Mouse (Mus musculus) activated CD4-positive, CD25-positive, alpha-beta regulatory T cell, adult 4 months (primary cell): ENCODE measurements at regions not wholly inside any gene's neighbourhood (a gene's known extent, or its start where the extent isn't known, plus 50 kb on each side); places are given as distances from the start of the nearest gene placed in this dataset.
A peak's percentile ranks its signal among the peaks of the same experiment; 100 is the strongest.
"Not testable (repeated sequence)": the region's sequence is repeated elsewhere in the genome, so short reads cannot be mapped to it uniquely, and the experiment has no call there.

Source experiments
- ATAC-seq: one replicate; pipeline ENCODE4 v1.8.0; 2017

- ATAC-seq = not testable (repeated sequence)
Observed at GRCm38 (mm10) chr12:92883091-92883490, 1034.1 kb upstream of the Sel1l start.

- peak; percentile 59 for ATAC-seq
Observed at GRCm38 (mm10) chr12:92882540-92882939, 1033.6 kb upstream of the Sel1l start.

GRCm38 (mm10) chr12:92873602-92874001, 1024.6 kb upstream of the Sel1l start:
- peak; percentile 64 for ATAC-seq

- no peak for ATAC-seq
Observed at GRCm38 (mm10) chr12:92869336-92869735, 1020.4 kb upstream of the Sel1l start.

- ATAC-seq = peak; percentile 70
Observed at GRCm38 (mm10) chr12:92823090-92823786, 974.3 kb upstream of the Sel1l start.

GRCm38 (mm10) chr12:92818610-92819009, 969.7 kb upstream of the Sel1l start:
- ATAC-seq = no peak

GRCm38 (mm10) chr12:92801121-92801520, 952.2 kb upstream of the Sel1l start:
- no peak for ATAC-seq

GRCm38 (mm10) chr12:92783362-92783761, 934.4 kb upstream of the Sel1l start:
- ATAC-seq = no peak

- no peak for ATAC-seq
Observed at GRCm38 (mm10) chr12:92779695-92780292, 930.8 kb upstream of the Sel1l start.

- ATAC-seq = peak; percentile 72
Observed at GRCm38 (mm10) chr12:92775668-92776067, 926.7 kb upstream of the Sel1l start.

- ATAC-seq = no peak
Observed at GRCm38 (mm10) chr12:92748576-92748975, 899.6 kb upstream of the Sel1l start.

- ATAC-seq = no peak
Observed at GRCm38 (mm10) chr12:92740818-92741217, 891.9 kb upstream of the Sel1l start.

- no peak for ATAC-seq
Observed at GRCm38 (mm10) chr12:92739196-92739595, 890.2 kb upstream of the Sel1l start.

- peak; percentile 40 for ATAC-seq
Observed at GRCm38 (mm10) chr12:92737623-92738370, 888.8 kb upstream of the Sel1l start.

GRCm38 (mm10) chr12:92723022-92723421, 874.1 kb upstream of the Sel1l start:
- no peak for ATAC-seq

GRCm38 (mm10) chr12:92713415-92713814, 864.5 kb upstream of the Sel1l start:
- ATAC-seq = no peak

- no peak for ATAC-seq
Observed at GRCm38 (mm10) chr12:92708466-92708865, 859.5 kb upstream of the Sel1l start.

- ATAC-seq = no peak
Observed at GRCm38 (mm10) chr12:92703731-92704130, 854.8 kb upstream of the Sel1l start.

GRCm38 (mm10) chr12:92692956-92693355, 844.0 kb upstream of the Sel1l start:
- ATAC-seq = no peak

GRCm38 (mm10) chr12:92672396-92672795, 823.4 kb upstream of the Sel1l start:
- ATAC-seq = peak; percentile 86

GRCm38 (mm10) chr12:92646634-92647033, 797.7 kb upstream of the Sel1l start:
- peak; percentile 63 for ATAC-seq

GRCm38 (mm10) chr12:92645006-92645624, 796.2 kb upstream of the Sel1l start:
- no peak for ATAC-seq

- no peak for ATAC-seq
Observed at GRCm38 (mm10) chr12:92619120-92619519, 770.2 kb upstream of the Sel1l start.
